Mouse (Mus musculus) megakaryocyte, embryonic 14.5 days (primary cell): ENCODE measurements around the gene Methig1.

Experiments
- FLI1 ChIP-seq: IDR thresholded peaks from 2 replicates; pipeline ENCODE4 v1.6.1; 2012; ENCODE audit warnings: low read length, inconsistent platforms, mixed read lengths
- GATA1 ChIP-seq: IDR thresholded peaks from 3 replicates; pipeline ENCODE4 v1.6.1; 2012; ENCODE audit warnings: mixed read lengths, low read length, inconsistent platforms, borderline replicate concordance

- TF ChIP-seq GATA1 (no peak), FLI1 (no peak)
These were observed 14.2 kb downstream of the Methig1 start for GRCm38 (mm10) chr15:100367119-100367518.
